Mouse (Mus musculus) layer of hippocampus, postnatal 10 days (tissue): ENCODE results near the gene Ifitm1. TPM values are rescaled to one million over a fixed set of nuclear protein-coding genes. Genes with fewer than 3 reads are reported as not detected.

Source experiments
- DNase-seq, 2 experiments: peaks; one replicate each; pipeline ENCODE4 v3.0.0; 2021; ENCODE audit warnings: low spot score in 2 of 2
- long read RNA-seq: library from polyadenylated mRNA; stranded (forward); transcript quantifications from one replicate; pipeline ENCODE4 v2.0.0, GENCODE M21; 2023
- total RNA-seq, 2 experiments: library from RNA; stranded (reverse); gene quantifications; 2 replicates each; pipeline ENCODE4 v1.2.3; 2021

The Ifitm1 gene
- 1 to 10 TPM; 3.6 to 5.5 TPM for total RNA-seq
- long read RNA-seq, partial matches to known transcripts = 0 of 1 reads
- long read RNA-seq, other reads (novel, unspliced or antisense) = 0 of 1 reads

- DNase-seq = no peak
These were observed at the start of gene Ifitm1 for GRCm38 (mm10) chr7:140966921-140967320. TSS of gene Ifitm1 (plus strand) at chr7:140967221.

- no peak for DNase-seq
These were observed 47.1 kb upstream of the Ifitm1 start for GRCm38 (mm10) chr7:140919911-140920310.

GRCm38 (mm10) chr7:140920418-140921029 is 46.5 kb upstream of the Ifitm1 start, which contains the start of gene Nlrp6:
TSS of gene Nlrp6 (plus strand) at chr7:140920902.
- no peak for DNase-seq

GRCm38 (mm10) chr7:140921225-140921975 is 45.6 kb upstream of the Ifitm1 start:
- no peak for DNase-seq

GRCm38 (mm10) chr7:140922398-140923069 is 44.5 kb upstream of the Ifitm1 start:
- peak; percentile 52 to 58 for DNase-seq

GRCm38 (mm10) chr7:140923070-140923775 is 43.8 kb upstream of the Ifitm1 start:
- no peak for DNase-seq

- no peak for DNase-seq
These were observed 39.8 kb upstream of the Ifitm1 start for GRCm38 (mm10) chr7:140927181-140927580.

GRCm38 (mm10) chr7:140938436-140938835 is 28.6 kb upstream of the Ifitm1 start:
- DNase-seq = no peak

- no peak for DNase-seq
These were observed 28.1 kb upstream of the Ifitm1 start for GRCm38 (mm10) chr7:140938896-140939295.

GRCm38 (mm10) chr7:140939669-140940171 is 27.3 kb upstream of the Ifitm1 start:
- no peak for DNase-seq

- peak; percentile 57 to 70 for DNase-seq
These were observed 25.6 kb upstream of the Ifitm1 start, which contains the start of gene Pgghg for GRCm38 (mm10) chr7:140941222-140942051. TSS of gene Pgghg (plus strand) at chr7:140941391.

GRCm38 (mm10) chr7:140942341-140942740 is 24.7 kb upstream of the Ifitm1 start:
- no peak for DNase-seq

- DNase-seq = no peak
These were observed 24.2 kb upstream of the Ifitm1 start for GRCm38 (mm10) chr7:140942811-140943210.

- no peak for DNase-seq
These were observed 23.7 kb upstream of the Ifitm1 start for GRCm38 (mm10) chr7:140943356-140943755.

- no peak for DNase-seq
These were observed 22.8 kb upstream of the Ifitm1 start for GRCm38 (mm10) chr7:140944236-140944635.

- DNase-seq = no peak
These were observed 21.8 kb upstream of the Ifitm1 start for GRCm38 (mm10) chr7:140945247-140945646.

- no peak for DNase-seq
These were observed 20.7 kb upstream of the Ifitm1 start for GRCm38 (mm10) chr7:140946311-140946710.

- DNase-seq = no peak
These were observed 20.0 kb upstream of the Ifitm1 start for GRCm38 (mm10) chr7:140946980-140947379.

GRCm38 (mm10) chr7:140948161-140948560 is 18.9 kb upstream of the Ifitm1 start:
- no peak for DNase-seq

GRCm38 (mm10) chr7:140949255-140949654 is 17.8 kb upstream of the Ifitm1 start:
- no peak for DNase-seq
